Mouse (Mus musculus) midbrain, embryonic 13.5 days (tissue): Measurements from ENCODE around the gene Get4. TPM values are rescaled to one million over a fixed set of nuclear protein-coding genes. Genes with fewer than 3 reads are reported as not detected.

Source experiments
- ATAC-seq: fragments of 200-750 bp; cut with Nextera tagmentation; 2 replicates; pipeline ENCODE4 v1.8.0; 2017; ENCODE audit warnings: mild to moderate bottlenecking, moderate TSS enrichment, moderate library complexity
- H3K27ac ChIP-seq: fragments of 300-500 bp; sonication (generic); 2 replicates; pipeline ENCODE4 v1.5.1; 2015; ENCODE audit warnings: inconsistent platforms, mild to moderate bottlenecking, moderate library complexity
- H3K27me3 ChIP-seq: fragments of 300-500 bp; sonication (generic); 2 replicates; pipeline ENCODE4 v1.6.1; 2015; ENCODE audit warnings: mild to moderate bottlenecking, inconsistent platforms
- H3K36me3 ChIP-seq: fragments of 300-500 bp; sonication (generic); 2 replicates; pipeline ENCODE4 v1.6.1; 2015; ENCODE audit warnings: mild to moderate bottlenecking, inconsistent platforms
- H3K4me1 ChIP-seq: fragments of 300-500 bp; sonication (generic); replicated peaks from 2 replicates; pipeline ENCODE4 v1.6.1; 2015; ENCODE audit warnings: inconsistent platforms
- H3K4me2 ChIP-seq: fragments of 300-500 bp; sonication (generic); replicated peaks from 2 replicates; pipeline ENCODE4 v1.6.1; 2015; ENCODE audit warnings: moderate library complexity, mild to moderate bottlenecking, inconsistent platforms
- H3K4me3 ChIP-seq: fragments of 300-500 bp; sonication (generic); replicated peaks from 2 replicates; pipeline ENCODE4 v1.5.1; 2015; ENCODE audit warnings: mild to moderate bottlenecking, inconsistent platforms
- H3K9ac ChIP-seq: fragments of 300-500 bp; sonication (generic); replicated peaks from 2 replicates; pipeline ENCODE4 v1.6.1; 2015; ENCODE audit warnings: mild to moderate bottlenecking, inconsistent platforms
- H3K9me3 ChIP-seq: fragments of 300-500 bp; sonication (generic); 2 replicates; pipeline ENCODE4 v1.6.1; 2016; ENCODE audit warnings: mild to moderate bottlenecking, inconsistent platforms
- WGBS: fragments of 180-500 bp; shearing (Covaris S2); methylation state at CpG from one replicate; pipeline ENCODE4 v1.1.7; 2015; 5-methylcytosine and 5-hydroxymethylcytosine counted together
- polyA plus RNA-seq: library from polyadenylated mRNA; unstranded; fragments of >200 nt; fragmentation: Nextera tagmentation; extraction: Ambion mirVana; gene quantifications from 2 replicates; pipeline ENCODE4 v1.2.1, GENCODE M21; 2015

The Get4 gene
- polyA plus RNA-seq, 1 experiment from 2014 or later: 116 TPM

DNA sequence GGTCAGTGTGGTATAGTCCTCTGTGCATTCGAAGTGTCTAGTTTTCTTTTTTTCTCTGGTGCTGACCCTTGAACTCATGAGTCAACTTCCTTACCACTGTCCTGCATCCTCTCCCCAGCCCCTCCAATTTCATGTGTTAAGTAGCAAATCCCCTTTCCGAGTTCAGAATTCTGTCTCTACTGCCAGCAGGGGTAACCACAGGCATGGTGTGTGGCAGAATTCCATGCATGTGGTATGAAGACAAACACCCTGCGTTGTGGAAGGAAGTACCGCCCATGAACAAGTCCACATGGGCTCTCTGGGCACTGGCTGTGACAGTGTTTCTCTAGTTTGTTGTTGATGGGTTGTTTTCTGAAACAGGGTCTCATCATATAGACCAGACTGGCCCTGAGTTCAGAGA is 15.5 kb downstream of the Get4 start:
- ATAC-seq: no peak
- 90% methylated on average over 4 of the region's 4 CpGs for WGBS

GRCm38 (mm10) chr5:139270806-139271521 is 18.8 kb downstream of the Get4 start:
- H3K4me3 ChIP-seq: no peak overlapping the region
- H3K27me3 ChIP-seq: no peaks in the 10 kb centered on the region
- peaks cover 35% of the 10 kb centered on the region for H3K36me3 ChIP-seq
- ATAC-seq: no peak
- H3K27ac ChIP-seq: peak overlapping the region; percentile 7; the same call in 1 of the 2 replicates
- 65% methylated on average over 16 of the region's 16 CpGs for WGBS
- H3K4me1 ChIP-seq: peaks cover 14% of the 10 kb centered on the region
- no peak overlapping the region; the same call in 1 of the 2 replicates for H3K9ac ChIP-seq
- H3K4me2 ChIP-seq: no peak overlapping the region
- no peaks in the 10 kb centered on the region for H3K9me3 ChIP-seq

More for the DNA sequence above, 15.5 kb downstream of the Get4 start:
- Histone ChIP-seq H3K4me2 (no peak overlapping the region), H3K27me3 (no peaks in the 10 kb centered on the region), H3K4me1 (peaks cover 14% of the 10 kb centered on the region), H3K27ac (no peak overlapping the region), H3K4me3 (no peak overlapping the region), H3K9ac (no peak overlapping the region), H3K36me3 (peaks cover 68% of the 10 kb centered on the region), H3K9me3 (no peaks in the 10 kb centered on the region)

GRCm38 (mm10) chr5:139271994-139272554 is 19.9 kb downstream of the Get4 start:
- WGBS: 59% methylated on average over 8 of the region's 8 CpGs
- no peak overlapping the region for H3K27ac ChIP-seq
- H3K4me3 ChIP-seq: no peak overlapping the region

GRCm38 (mm10) chr5:139277287-139277686 is 25.2 kb downstream of the Get4 start:
- no peak for ATAC-seq
- Histone ChIP-seq H3K4me3 (no peak overlapping the region), H3K27ac (no peak overlapping the region), H3K27me3 (no peaks in the 10 kb centered on the region), H3K4me2 (no peak overlapping the region), H3K4me1 (peaks cover under 1% of the 10 kb centered on the region), H3K9ac (no peak overlapping the region), H3K36me3 (no peaks in the 10 kb centered on the region), H3K9me3 (no peaks in the 10 kb centered on the region)
- 83% methylated on average over 8 of the region's 8 CpGs for WGBS

More at GRCm38 (mm10) chr5:139271994-139272554, 19.9 kb downstream of the Get4 start:
- Histone ChIP-seq H3K27me3 (no peaks in the 10 kb centered on the region), H3K9me3 (no peaks in the 10 kb centered on the region), H3K4me2 (no peak overlapping the region), H3K36me3 (peaks cover 24% of the 10 kb centered on the region), H3K4me1 (peaks cover 14% of the 10 kb centered on the region), H3K9ac (0 out of 2 replicates have a peak overlapping the region, but pooled peaks have one; percentile 12)
- no peak for ATAC-seq

DNA sequence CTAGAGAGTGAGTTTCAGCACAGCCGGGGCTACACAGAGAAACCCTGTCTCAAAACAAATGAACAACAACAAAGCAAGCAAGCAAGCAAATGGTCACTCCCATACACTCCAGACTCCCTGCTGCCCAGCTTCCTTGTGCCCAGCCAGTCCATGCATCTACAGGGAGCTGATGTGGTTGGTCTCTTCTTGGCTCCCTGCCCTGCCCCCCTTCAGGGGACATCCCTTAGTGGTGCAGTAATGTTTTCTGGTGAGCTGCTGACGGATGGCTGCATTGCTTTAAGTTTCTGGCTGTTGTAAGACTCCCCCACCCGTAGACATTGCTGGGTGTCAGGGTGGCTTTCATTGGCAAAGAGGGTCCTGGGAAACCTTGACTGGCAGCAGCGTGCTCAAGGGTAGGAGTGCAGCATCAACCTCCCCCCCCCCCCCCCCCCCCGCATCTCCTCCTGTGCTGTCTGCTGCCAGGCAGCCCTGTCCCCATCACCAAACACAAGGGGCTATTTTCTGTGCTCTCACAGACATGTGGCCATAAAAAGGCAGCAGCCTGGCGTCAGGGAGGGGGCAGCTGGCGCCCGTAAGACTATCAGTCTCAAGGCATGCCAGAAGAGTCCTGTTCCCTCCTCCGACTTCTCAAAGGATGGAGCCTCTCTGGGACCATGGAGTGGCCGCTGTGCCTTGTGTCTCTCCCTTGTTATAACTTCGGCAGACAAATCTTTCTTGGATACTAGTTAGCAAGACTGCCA is 29.4 kb downstream of the Get4 start:
- H3K4me1 ChIP-seq: no peaks in the 10 kb centered on the region
- no peaks in the 10 kb centered on the region for H3K9me3 ChIP-seq
- no peak overlapping the region for H3K9ac ChIP-seq
- H3K4me3 ChIP-seq: no peak overlapping the region
- no peaks in the 10 kb centered on the region for H3K36me3 ChIP-seq
- WGBS: 67% methylated on average over 10 of the region's 11 CpGs
- ATAC-seq: no peak
- H3K27me3 ChIP-seq: no peaks in the 10 kb centered on the region
- no peak overlapping the region for H3K4me2 ChIP-seq
- no peak overlapping the region for H3K27ac ChIP-seq

DNA sequence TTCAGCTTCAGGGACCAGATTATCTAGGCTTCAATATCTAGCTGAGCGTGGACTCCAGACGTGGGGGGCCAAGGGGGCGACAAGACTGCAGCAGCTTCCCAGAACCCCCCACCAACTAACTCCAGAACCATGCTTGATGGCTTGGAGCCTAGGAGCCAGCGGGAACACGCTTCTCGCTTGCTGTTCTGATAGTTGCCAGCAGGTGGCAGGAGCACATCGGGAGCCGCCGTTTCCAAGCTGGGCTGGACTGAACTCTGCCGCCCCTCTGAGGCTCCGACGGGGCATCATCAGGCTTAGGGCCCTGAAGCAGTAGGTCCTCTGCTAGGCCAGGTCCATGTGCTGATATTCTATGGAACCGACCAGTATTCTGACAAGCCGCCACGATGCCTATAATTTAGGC is 30.1 kb downstream of the Get4 start:
- no peak overlapping the region for H3K9ac ChIP-seq
- no peak overlapping the region for H3K27ac ChIP-seq
- no peaks in the 10 kb centered on the region for H3K4me1 ChIP-seq
- no peaks in the 10 kb centered on the region for H3K27me3 ChIP-seq
- no peak overlapping the region for H3K4me3 ChIP-seq
- H3K4me2 ChIP-seq: no peak overlapping the region
- no peaks in the 10 kb centered on the region for H3K9me3 ChIP-seq
- WGBS: 6% methylated on average over 15 of the region's 15 CpGs
- no peaks in the 10 kb centered on the region for H3K36me3 ChIP-seq
- ATAC-seq: peak; percentile 86

- no peak overlapping the region for H3K4me3 ChIP-seq
- 94% methylated on average over 14 of the region's 14 CpGs for WGBS
- no peak for ATAC-seq
- no peak overlapping the region for H3K9ac ChIP-seq
- no peak overlapping the region for H3K4me2 ChIP-seq
- H3K9me3 ChIP-seq: no peaks in the 10 kb centered on the region
- H3K4me1 ChIP-seq: no peaks in the 10 kb centered on the region
- H3K27me3 ChIP-seq: no peaks in the 10 kb centered on the region
- no peak overlapping the region for H3K27ac ChIP-seq
- no peaks in the 10 kb centered on the region for H3K36me3 ChIP-seq
Measured at GRCm38 (mm10) chr5:139283460-139284180, 31.5 kb downstream of the Get4 start.

DNA sequence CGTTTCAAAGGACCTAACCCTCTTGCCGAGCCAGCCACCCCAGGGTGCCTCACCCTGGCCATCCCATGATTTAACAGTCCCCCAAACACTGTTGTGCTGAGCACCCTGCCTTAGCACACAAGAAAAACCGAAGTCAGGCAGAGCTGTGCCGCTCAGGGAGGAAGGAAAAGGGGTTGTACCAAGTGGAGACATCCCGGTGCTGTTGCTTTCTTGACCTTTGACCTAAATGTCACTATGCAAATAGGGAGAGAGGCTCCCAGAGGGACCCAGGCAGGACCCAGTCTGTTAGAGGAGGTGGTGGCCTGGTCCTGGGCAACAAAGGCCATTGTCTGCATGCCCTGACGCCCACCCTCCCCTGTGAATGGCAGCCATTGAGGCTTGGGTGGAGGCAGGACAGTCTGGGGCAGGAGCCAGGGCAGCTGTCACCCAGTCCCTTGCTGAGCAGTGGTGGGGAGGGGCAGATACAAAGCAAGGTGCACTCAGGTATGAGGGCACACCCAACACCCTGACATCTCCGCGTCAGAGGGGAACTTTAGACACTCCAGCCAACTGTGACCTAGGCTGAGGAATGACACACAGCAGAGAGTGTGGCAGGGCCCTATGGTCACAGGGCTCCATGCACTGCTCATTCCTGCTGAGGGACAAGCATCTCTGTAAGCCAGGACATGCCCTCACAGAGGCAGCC is 33.4 kb downstream of the Get4 start:
- Histone ChIP-seq H3K4me3 (no peak overlapping the region), H3K9ac (peak overlapping the region; percentile 14; the same call in 1 of the 2 replicates), H3K27ac (no peak overlapping the region), H3K4me1 (no peaks in the 10 kb centered on the region), H3K27me3 (no peaks in the 10 kb centered on the region), H3K4me2 (no peak overlapping the region), H3K36me3 (no peaks in the 10 kb centered on the region), H3K9me3 (no peaks in the 10 kb centered on the region)
- 44% methylated on average over 8 of the region's 8 CpGs for WGBS
- no peak for ATAC-seq

DNA sequence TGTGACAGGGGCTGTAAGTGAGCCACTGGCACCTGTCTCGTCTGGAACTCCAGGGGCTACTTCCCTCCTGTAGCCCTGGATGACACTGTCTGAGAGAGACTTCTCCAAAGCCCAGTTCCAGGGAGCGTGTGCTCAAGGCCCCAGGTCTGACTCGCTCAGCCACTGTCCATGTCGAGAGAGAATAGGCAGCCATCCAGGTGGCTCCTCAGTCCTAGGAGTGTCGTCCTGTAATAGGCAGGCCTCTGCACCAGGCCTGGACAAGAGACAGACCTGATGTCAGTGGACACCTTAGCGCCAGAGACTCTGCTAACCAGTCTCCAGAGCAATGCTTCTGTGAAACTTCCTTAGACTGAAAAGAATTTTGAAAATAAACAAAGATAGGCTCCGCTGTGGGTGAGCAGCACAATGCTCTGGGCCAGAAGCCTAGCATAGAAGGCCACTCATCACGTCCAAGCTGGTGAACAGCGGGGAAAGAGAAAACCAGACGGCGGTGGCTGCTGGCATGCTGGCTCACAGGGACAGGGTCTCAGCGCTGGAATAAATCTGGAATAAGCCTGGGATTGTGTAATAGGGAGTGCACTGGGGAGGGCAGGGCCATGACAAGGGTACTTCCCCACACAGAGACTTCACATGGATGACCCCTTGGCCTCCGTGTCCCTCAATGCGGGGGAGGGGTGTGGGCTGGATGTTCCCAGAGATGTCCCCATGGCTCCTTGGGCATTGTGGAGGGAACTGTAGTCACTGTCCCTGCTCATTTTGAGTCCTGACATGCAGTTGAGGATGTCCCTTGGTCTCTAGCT is 34.2 kb downstream of the Get4 start:
- H3K9ac ChIP-seq: peak overlapping the region; percentile 14; the same call in 1 of the 2 replicates
- no peak overlapping the region for H3K4me2 ChIP-seq
- no peaks in the 10 kb centered on the region for H3K36me3 ChIP-seq
- H3K4me3 ChIP-seq: no peak overlapping the region
- 74% methylated on average over 14 of the region's 14 CpGs for WGBS
- H3K9me3 ChIP-seq: no peaks in the 10 kb centered on the region
- no peaks in the 10 kb centered on the region for H3K4me1 ChIP-seq
- H3K27ac ChIP-seq: no peak overlapping the region
- ATAC-seq: no peak
- H3K27me3 ChIP-seq: no peaks in the 10 kb centered on the region

GRCm38 (mm10) chr5:139287099-139287498 is 35.0 kb downstream of the Get4 start:
- H3K27me3 ChIP-seq: no peaks in the 10 kb centered on the region
- H3K9ac ChIP-seq: no peak overlapping the region
- WGBS: 87% methylated on average over 5 of the region's 5 CpGs
- no peaks in the 10 kb centered on the region for H3K4me1 ChIP-seq
- no peak overlapping the region for H3K4me3 ChIP-seq
- no peak for ATAC-seq
- H3K9me3 ChIP-seq: no peaks in the 10 kb centered on the region
- H3K4me2 ChIP-seq: no peak overlapping the region
- no peaks in the 10 kb centered on the region for H3K36me3 ChIP-seq
- H3K27ac ChIP-seq: no peak overlapping the region

DNA sequence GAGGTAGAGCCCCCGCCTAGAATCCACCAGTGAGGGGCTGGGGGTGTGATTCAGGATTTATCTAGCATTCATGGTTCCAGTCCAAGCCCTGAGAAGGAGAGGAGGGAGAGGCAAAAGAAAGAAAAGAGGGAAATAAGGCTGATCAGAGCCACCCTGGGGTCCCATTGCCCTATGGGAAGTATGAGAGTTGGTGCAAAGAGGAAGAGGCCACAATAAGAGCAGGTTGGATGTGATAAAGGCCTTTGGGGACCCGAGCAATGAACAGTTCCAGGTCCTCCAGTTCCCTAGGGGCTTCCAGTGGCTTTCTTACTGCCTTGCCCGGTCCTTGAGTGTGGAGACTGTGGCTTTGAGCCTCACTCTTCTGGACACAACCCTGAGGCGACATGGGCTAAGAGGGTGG is 35.7 kb downstream of the Get4 start:
- no peak for ATAC-seq
- Histone ChIP-seq H3K4me1 (no peaks in the 10 kb centered on the region), H3K27ac (no peak overlapping the region), H3K9me3 (no peaks in the 10 kb centered on the region), H3K9ac (no peak overlapping the region), H3K36me3 (no peaks in the 10 kb centered on the region; the same call in 1 of the 2 replicates), H3K4me2 (no peak overlapping the region), H3K27me3 (no peaks in the 10 kb centered on the region), H3K4me3 (no peak overlapping the region)
- WGBS: 79% methylated on average over 4 of the region's 4 CpGs
